Mouse (Mus musculus): Measurements from ENCODE around the gene Gm973.
"Not testable (repeated sequence)": the region's sequence is repeated elsewhere in the genome, so short reads cannot be mapped to it uniquely, and the experiment has no call there.

The Gm973 gene

DNA sequence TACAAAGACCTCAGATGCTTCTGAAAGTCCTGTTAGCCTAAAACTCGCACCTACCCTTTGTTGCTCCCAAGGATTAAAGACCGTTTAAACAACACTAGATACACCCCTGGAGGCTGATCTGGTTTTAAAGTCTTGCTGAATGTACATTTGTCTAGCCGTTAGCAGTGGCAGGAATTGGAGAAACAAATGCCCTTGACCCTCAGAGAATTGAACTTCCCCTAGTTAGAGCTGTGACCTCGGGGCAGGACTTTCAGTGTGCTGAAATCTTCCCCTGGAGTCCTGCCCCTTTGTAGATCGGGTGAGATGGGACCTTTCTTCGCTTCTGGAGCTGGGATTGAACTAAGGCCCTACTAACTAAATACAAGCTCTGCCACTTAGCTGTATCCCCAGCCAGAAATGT lies 113.1 kb downstream of the Gm973 start:
- DNase-seq (ENCODE audit: low read depth), result no peak

DNA sequence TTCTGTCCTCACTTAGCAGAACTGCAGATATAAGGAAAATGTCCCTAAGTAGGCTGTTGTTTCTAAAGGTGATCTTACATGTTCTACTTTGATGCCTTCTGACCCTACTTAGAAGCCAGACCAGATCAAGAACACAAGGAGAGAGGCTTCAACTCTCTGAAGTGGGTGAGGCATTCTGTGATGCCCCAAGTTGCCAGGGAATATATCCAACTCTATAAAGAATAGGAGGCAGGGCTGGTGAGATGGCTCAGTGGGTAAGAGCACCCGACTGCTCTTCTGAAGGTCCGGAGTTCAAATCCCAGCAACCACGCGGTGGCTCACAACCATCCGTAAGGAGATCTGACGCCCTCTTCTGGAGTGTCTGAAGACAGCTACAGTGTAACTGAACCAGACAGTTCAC lies 114.3 kb downstream of the Gm973 start:
- not testable (repeated sequence) for DNase-seq (ENCODE audit: low read depth)

- no peak for DNase-seq (ENCODE audit: low read depth)
These were observed 116.1 kb downstream of the Gm973 start for GRCm38 (mm10) chr1:59631986-59632659.

GRCm38 (mm10) chr1:59633056-59633455 lies 117.0 kb downstream of the Gm973 start:
- DNase-seq (ENCODE audit: low read depth), result no peak

GRCm38 (mm10) chr1:59636349-59636748 lies 120.3 kb downstream of the Gm973 start:
- no peak for DNase-seq (ENCODE audit: low read depth)

- DNase-seq (ENCODE audit: low read depth), result no peak
These were observed 122.3 kb downstream of the Gm973 start for GRCm38 (mm10) chr1:59638371-59638770.

DNA sequence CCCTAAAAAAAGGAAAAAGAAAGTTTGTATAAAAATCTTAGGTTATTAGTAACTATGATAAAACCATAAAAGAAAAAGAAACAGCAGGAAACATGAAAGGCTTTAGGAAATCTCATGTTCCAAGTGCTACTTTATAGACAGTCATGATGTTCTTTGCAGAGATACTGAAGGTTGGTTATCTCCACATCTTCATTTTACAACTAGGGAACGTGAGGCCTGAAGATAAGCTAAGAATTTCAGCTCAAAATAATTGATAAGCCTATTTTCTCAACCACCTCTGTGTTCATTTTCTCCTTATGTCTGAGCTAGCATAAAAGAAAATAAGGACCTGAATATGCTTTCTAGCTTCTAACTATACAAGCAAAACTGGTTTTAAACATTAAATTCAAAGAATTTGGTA lies 126.4 kb downstream of the Gm973 start:
- no peak for DNase-seq (ENCODE audit: low read depth)

GRCm38 (mm10) chr1:59646502-59646901 lies 130.4 kb downstream of the Gm973 start:
- not testable (repeated sequence) for DNase-seq (ENCODE audit: low read depth)

DNA sequence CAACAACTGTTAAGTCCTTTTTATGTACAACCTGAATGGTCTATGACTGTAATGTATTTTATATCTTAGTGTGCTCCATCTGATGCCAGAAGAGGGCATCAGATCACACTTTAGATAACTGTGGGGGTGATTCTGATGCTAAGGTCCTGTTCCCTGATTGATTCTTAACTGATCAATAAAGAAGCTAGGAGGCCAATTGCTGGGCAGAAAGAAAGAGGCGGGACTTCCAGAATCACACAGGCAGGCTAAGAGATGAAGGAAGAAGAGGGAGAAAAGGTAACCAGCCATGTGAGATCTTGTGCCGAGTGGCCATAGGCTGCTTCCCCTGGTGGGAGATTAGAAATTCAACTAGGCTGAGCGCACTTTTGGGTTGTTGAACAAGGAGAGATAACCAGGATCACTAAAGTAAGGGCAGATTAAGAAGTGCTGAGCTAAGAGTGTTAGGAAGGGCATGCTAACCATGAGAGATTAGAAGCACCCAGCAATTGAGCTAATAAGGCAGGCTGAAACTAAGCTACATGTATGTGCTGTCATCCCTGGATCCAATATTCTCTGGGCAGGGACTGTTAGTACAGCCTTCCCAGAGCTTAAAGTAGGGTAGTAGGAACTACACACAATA lies 135.2 kb downstream of the Gm973 start:
- DNase-seq (ENCODE audit: low read depth), result no peak

- no peak for DNase-seq (ENCODE audit: low read depth)
These were observed 137.3 kb downstream of the Gm973 start for GRCm38 (mm10) chr1:59653243-59653911.

GRCm38 (mm10) chr1:59656244-59657171 lies 140.4 kb downstream of the Gm973 start:
- no peak for DNase-seq (ENCODE audit: low read depth)

- no peak for DNase-seq (ENCODE audit: low read depth)
These were observed 147.5 kb downstream of the Gm973 start for GRCm38 (mm10) chr1:59663456-59664135.

- no peak for DNase-seq (ENCODE audit: low read depth)
These were observed 152.8 kb downstream of the Gm973 start for GRCm38 (mm10) chr1:59668871-59669270.

DNA sequence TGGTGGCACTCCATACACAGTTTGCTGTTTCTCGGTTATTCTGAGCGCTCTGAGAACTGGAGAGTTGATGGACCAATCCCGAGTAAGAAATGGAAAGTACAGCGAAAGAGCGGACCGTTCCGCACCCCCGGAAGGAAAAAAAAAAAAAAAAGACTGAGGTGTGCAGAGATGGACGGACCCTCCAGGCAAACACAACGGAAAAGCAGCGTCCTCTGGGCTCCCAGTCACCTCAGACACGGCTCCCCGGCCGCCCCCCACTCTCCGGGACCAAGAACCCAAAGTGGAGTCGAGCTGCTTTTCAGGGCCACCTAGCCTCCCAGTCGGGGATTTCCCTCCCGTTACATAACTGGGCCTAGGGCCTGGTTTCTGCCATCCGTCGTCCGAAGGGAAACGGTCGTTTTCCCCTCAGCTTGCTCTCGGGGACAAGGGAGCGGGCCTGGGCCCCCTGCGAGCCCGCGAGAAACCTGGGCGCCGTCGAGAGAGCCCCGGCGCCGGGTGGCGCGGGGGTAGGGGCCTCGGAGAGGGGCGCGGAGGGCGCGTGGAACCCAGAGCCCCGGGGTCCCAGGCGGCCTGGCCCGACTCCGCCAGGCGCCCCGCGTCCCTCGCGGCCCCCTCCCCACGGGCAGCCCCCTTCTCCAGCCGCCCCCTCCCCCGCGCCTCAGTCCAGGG lies 154.0 kb downstream of the Gm973 start:
- DNase-seq (ENCODE audit: low read depth), result peak; percentile 20

- DNase-seq (ENCODE audit: low read depth), result peak; percentile 65
These were observed 154.6 kb downstream of the Gm973 start, which contains the start of gene Sumo1 for GRCm38 (mm10) chr1:59670641-59671168. Sumo1 (minus strand) TSS chr1:59670834.

DNA sequence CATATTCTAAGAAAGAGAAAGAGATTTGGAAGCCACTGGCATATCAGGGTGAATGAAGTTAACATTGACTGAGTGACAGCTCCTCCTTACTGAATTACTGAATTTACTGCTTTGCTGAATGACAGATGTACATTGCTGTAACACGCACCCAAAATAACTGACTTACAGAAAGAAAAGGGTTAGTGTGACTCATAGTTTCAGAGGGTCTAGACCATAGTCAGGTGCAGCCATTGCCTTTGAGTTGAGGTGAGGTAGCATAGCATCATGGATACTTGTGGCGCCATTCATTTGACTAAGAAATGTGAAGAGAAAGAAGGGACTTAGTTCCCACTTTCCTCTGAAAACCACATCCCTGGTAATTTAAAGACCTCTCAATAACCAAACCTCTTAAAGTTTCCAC lies 157.6 kb downstream of the Gm973 start:
- no peak for DNase-seq (ENCODE audit: low read depth)

DNA sequence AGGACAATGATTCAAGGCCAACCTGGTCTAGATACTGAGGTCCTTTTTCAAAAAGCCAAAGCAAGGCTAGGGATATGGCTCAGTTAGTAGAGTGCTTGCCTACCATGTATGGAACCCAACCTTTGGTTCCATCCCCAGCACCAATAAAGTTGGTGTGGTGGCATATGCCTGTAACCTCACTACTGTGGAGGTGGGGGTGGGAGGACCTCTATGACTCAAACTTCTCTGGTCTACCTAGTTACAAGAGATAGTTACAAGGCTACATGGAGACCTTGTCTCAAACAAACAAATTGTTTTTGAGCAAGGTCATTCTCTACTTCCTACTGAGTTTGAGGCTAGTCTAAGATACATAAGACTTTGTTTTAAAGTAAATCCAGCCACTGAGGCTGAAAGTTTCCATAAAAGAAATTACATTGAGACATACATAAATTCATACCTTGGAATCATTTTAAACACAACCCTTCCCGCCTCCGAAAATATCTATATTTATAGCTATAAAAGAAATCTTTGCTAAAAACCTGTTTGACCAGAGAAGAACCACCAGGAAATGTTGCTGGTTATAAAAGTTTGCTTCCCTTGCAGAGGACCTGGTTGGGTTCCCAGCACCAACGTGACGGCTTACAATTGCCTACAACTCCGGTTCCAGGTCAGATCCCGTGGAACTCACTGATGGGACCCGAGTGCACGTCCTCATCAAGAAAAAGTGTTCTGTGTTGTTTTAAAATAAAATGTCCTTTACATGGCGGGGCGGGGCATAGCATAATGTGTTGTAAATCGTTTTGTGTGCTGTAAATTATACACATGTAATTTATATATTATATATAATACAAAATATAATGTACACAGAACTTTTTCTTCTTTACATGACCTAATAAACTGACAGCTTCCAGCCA lies 168.1 kb downstream of the Gm973 start:
- DNase-seq (ENCODE audit: low read depth), result no peak

DNA sequence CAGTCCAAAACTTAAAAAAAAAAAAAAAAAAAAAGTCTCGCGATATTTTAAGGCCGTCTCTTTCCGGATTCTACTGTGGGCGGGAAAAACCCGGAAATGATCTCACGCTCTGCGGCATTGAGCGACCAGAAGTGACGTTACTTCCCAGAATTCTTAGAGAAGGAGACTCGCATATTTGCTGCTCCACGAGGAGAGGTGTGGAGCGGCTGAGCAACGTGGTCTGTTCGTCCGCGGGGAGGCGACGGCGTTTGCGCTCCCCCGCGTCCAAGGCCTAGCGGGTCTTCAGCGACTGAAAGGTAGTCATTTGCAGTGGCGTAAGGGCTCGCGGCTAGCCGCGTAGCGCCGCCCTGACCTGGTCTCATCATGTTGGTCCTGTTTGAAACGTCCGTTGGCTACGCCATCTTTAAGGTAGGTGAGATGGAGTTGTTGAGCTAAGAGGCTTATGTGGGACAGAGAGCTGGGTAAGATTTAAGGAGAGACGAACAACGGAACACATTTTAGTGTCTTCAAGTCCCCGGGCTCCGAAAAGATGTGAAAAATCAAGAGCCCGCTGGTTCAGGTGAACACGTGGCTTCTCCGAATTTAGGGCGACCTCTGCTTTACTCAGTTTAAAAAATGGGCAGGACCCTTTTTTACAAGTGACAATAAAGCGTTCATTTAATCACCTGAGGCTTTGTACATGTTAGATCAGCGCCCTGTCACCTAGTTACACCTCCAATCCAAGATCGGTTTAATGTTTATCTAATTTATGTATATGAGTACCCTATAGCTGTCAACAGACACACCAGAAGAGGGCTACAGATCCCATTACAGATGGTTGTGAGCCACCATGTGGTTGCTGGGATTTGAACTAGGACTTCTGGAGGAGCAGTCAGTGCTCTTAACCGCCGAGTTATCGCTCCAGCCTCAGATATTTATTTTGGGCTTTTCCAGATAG lies 169.0 kb downstream of the Gm973 start, which contains the start of gene Nop58:
Nop58 (plus strand) TSS at position 153 of the 937 bp plus-strand sequence.
- peak; percentile 92 for DNase-seq (ENCODE audit: low read depth)
